Mouse (Mus musculus) retina, postnatal 1 day (tissue): ENCODE measurements around the gene Fgd1.

Experiments
- DNase-seq: peaks from one replicate; pipeline ENCODE4 v3.0.0-alpha.2; 2012

Fgd1 gene

DNA sequence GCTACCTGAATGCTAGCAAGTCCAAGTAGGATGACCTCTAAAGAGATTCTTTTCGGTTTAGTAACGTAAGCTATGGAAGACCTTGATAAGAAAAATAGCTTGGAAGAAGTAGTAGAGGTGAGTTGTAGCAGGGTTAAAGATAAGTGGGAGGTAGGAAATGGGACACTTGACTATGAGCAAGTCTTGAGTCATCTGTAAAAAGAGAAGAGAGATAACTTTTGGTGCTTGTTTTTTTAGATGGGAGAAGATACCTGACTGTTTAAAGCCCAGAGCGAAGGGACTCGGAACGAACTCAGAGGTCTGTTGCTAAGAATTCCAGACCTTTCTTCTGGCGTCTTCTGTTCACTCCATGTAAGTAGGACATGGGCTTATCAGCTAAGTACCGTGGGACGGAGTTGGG is at the start of gene Fgd1:
Gene Fgd1 (plus strand): TSS at position 301 of the 400 bp plus-strand sequence.
- no peak for DNase-seq

DNA sequence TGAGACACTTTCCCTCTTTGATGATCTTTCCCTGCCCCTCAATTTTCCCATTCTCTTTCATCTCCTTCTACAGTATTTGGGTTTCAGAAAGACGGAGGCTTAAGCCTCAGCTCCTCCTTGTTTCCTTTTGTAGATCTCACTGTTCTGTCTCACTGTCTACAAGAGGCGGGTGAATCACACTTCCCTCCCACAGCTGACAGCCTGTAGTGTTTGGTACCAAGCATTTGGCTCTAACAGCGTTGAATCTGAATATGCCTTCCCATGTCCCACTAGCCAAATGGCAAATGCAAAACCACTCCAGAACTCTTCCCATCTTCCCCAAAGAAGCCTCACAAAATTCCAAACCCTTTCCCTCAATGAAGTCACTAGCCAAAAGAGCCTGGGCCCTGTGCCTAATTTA is 49.2 kb upstream of the Fgd1 start:
- DNase-seq: no peak

DNA sequence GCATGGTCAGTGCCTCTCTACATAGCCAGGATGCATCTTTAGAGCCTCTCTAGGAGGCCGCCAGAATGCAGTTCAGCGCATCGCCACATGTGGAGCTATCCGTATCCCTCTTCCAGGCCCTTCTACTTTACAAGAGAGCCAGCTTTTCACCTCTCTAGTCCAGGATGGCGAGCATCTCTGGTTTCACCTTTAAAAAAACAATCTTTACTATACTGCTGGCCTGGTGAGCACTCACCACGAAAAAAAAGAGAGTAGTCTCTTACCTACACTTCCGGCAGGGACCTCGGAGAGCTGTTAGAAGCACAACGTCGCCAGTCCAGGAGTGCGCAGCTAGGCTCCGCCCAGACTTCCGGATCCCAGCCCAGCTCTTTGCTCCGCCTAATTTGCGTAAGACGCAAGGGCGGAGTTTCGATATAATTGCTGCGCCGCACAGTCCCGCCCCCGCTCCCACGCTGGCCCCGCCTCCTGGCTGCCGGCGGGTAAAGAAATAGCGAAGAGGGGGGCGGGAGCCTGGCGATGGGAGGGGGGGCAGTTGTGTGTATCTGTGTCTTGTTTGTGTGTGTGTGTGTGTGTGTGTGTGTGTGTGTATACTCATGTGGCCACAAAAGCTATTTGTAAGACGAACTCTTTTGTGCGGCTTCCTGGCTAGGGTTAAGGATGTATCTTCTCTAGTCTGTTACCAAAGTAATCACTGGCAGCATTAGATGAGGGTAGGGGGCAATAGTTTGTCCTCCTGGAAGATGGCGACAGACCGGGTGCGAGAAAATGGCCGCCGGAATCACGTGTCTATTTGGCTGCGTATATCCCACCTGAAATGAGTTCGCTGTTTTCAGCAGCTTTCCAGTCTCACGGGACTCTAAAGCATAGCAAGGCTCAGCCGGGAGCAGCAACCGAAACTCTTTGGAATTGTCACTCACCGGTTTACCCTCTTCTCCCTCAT is 28.7 kb upstream of the Fgd1 start, which contains the start of gene Gnl3l:
Gene Gnl3l (minus strand): TSS at position 385 of the 940 bp plus-strand sequence.
- peak; percentile 94 for DNase-seq

DNA sequence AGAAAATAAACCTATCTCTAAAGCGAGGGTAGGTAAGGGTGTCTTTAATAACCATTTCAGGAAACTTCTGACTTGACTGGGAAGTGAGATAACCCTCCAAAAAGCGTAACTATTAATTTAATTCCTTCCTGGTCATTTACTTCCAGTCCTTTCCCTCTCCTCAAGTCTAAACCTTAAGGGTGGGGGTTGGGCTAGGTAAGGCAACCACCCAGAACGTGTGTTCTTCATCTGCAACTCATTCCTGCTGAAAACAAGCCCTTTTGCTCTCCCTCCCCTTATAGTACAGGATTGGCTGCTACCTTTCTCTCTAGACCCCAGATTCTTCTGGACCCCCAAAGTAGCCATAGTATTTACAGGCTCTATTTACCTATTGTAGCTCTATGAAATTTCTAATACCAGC is 28.1 kb upstream of the Fgd1 start:
- peak; percentile 11 for DNase-seq

DNA sequence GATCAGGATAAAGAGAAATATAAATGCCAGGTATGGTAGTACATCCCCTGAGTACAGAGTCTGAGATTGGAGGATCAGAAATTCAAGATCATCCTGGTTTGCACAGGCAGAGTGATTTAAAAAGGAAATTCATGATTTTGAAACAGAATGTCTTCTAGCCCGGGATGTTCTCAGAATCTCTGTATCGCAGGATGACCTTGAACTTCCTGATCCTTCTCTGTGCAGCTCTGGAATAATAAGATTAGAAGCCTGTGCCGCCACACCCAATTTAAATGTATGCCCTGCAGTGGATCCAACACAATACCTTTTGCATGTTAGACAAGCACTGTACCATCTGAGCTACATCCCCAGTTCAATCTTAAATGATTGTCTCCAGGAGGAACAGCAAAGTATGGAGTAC is 27.2 kb upstream of the Fgd1 start:
- DNase-seq: no peak

DNA sequence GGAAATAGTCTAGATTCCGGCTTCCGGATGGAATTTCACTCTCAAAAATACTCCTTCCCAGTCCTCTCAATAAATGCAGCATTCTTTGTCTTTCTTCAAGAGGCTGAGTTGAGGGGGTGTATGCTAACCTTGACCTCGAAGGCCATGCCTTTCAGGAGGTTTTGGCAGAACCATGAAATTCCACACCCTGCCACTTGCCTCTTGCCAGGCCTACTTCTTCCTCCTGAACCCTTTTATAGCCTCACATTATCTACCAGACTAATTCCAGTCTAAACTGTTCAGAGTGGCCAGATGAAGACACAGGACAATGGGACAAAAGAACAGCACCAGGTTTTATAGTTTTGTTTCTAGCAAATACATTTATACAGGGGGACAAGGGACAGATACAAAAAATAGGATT is 14.6 kb upstream of the Fgd1 start:
- no peak for DNase-seq

DNA sequence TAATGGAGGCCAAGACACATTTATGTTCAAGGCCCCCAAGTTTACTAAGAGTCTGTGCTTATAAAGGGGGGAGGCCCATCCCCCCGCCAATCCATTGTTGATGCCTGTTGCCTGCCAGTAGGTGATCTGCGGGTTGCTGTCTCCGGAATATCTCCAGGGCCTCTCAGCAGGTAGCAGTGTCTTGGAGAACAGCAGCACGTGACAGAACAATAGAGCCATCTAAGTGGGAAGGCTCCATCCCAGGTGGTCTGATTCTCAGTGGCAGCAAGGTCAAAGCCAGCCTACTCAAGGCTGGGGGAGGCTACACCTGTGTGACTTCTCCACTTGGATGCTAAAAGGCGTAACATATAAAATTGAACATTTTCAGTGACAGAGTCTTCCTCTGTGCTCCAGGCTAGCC is 4.7 kb upstream of the Fgd1 start:
- DNase-seq: no peak

DNA sequence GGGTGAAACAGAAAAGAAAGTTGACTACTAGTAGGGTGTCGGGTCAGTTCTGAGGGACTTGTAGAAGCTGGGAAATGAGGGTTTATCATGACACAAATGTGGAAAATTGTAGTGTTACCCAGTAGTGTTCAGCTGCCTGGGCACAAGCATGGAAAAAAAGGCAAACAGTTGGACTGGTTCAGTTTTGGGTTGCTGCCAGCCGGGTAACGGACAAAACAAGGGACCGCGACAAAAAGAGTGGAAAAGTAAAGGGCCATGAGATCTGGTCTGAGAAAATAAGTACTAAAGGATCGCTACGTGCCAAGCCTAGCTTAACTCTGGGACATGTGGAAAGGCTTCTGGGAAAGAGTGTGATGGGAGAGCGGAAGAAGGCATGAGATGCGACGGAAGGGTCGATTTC is 371 bp downstream of the Fgd1 start:
- no peak for DNase-seq

DNA sequence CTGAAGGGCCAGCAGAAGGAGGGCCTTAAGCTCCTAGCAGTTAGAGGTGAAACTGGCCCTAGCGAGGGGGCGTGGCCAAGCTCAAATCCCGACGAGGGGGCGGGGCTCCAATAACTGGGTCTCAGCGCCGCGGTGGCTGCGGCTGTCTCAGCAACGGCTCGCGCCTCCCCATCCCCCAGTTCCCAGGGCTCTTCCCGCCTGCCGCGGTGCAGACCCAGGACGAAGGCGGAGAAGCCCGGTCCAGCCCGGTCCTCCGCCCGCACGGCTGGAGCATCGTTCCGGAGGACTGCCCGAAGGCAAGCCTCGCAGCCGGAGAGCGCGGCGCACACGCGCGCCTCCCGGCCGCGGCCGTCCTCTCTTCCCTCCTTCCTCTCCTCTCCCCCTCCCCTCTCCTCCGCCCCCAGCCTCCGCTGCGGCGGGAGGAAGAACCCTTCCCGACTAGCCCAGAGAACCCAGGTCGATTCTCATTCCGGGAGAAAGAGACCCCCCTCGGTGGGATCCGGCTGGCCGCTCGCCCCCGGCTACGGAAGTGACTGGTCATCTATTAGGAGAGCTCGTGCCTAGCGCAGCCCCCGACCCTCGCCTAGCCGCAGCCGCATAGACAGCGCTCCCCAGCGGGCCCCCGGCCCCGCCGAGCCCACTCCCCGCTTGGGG is 954 bp downstream of the Fgd1 start:
- DNase-seq: peak; percentile 89

DNA sequence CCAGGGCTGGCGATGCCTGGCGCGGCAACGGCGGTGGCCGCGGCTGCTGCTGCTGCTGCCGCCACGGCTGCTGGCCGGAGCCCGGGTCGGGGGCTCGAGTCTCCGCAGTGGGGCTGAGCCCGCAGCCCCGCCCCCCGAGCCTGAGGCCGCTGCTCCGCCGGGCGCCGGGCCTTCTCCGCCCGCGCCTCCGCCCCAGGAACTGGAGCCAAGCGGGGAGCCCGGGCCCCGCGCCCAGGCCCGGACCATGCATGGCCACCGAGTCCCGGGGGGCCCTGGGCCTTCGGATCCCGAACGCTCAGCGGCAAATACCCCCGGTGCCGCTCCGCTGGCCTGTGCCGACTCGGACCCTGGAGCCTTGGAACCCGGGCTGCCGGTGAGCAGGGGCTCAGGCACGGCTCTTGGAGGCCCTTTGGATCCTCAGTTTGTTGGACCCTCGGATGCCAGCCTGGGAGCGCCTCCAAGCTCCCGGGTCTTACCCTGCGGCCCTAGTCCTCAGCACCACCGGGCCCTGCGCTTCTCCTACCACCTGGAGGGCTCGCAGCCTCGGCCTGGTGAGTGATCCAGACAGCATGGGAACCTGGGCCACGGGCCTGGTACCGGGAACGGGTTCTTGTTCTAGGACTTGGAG is 1.6 kb downstream of the Fgd1 start:
- DNase-seq: no peak

DNA sequence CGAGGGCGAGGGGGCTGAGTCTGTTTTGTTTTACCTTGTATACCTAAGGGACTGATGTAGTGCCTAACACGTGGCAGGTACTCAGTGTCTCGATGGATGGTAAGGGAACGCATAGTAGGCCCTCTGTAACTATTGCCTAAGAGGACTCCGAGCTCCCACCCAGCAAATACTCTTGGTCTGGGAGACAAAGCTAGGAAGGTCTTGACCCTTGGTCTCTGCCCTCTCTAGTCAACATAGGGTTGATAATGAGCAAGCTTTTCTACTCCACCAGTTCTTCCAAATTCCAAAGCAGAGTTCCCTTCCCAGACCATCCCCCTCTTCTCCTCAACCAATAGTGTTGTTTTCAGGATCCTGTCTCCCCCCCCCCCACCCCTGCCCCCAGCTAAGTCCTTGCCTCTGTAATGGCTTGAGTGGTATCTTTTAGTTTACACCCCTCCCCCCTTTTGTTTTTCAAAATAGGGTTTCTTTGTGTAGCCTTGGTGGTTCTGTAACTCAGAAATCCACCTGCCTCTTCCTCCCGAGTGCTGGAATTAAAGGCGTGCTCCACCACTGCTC is 3.8 kb downstream of the Fgd1 start:
- no peak for DNase-seq

DNA sequence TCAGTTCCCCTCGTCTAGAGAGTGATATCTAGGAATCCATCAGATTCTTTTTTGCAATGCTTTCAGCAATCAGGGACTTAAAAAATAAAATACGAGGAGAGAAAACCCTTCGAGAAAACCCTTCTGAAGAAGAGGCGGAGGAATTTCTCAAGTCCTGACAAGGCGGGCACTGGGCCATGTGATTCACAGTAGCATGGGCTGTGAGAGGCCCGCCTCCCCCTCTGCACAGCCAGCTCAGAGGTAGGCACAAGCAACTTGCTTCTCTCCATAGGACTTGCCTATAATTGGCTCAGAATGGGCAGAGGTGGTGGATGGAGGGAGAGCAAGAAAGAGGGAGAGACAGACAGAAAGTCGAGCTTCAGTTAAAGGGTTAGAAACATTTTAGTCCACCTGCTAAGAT is 4.4 kb downstream of the Fgd1 start:
- no peak for DNase-seq

DNA sequence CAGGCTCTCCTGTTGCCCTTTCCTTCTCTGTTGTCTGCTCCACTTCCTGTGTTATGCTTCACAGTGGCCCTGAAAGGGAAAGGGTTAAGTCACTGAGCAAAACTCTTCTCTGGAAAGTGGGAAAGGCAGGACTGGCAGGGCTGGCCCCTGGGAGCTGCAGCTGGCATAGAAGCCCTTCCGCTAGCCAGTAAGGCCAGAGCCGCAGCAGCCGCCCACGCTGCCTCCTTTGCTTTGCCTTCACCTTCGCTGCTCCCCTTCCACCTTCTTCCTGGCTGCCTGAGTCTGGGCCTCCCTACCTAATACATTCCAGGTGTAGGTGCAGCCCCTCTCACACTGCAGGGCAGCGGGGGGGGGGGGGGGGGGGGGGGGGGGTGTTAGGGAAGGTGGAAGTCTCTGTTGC is 8.5 kb downstream of the Fgd1 start:
- DNase-seq: no peak

DNA sequence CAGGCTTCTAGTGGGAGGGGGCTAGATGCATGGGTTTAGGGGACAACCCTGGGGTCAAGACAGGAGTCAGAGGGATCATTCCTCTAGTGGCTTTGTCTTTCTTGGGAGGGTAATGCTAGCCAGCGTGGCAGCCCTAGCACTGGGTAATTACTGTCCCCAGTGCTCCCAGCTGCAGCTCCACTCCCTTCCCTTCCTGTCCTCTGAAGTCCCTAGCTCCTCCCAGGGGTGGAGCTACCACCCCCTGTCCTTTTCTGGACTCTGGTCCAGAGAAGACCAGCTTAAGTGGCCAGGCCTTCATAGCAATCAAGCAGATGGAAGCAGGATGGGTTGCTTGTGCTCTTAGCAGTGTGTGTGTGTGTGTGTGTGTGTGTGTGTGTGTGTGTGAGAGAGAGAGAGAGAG is 9.6 kb downstream of the Fgd1 start:
- DNase-seq: peak; percentile 64

DNA sequence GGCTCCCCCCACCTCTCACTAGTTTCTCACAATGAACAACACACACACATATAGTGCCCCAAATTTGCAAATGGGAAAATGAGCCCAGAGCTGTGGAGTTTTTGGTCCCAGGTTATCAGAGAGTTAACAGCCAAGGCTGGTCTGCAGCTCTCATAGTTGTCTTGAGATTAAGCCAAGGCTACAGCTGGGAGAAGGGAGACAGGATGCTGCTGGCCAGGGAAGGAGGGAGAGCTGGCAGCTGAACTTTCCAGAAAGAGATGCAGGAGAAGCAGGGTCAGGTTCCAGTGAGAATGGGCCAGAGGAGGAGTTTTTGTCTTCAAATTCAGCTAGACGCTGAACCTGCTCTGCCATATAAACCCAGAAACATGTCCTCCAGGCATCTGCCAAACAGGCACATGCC is 13.4 kb downstream of the Fgd1 start:
- no peak for DNase-seq

DNA sequence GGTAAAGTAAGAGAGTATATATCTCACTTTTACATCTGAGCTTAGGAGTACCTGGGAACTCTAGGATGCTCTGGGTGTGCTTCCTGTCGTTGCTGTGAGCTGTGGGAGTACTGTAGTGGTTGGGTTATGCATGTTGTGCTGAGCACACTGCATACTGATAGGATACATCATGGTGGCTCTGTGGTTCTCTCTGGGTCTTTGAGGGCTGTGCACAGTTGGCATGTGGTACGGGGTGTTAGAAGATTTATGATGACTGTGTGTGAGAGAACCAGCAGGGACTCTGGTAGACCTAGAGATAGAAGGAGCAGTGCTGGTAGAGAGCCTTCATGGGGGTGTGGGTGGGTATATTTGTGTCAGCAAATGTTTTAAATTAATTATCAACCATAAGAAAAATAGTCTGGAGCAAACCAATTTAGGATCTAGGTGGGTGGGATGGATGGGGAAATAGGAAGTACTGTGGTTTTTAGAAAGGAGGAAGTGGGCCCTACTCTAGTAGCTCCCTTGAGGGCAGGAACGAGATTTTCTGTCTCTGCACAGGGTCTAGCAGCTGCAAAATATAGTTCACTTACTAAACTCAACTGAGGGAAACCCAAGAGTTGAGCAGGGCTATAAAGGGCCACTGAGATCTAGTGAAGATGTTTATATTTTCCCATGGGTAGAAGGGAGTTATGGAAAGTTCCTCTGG is 15.8 kb downstream of the Fgd1 start:
- DNase-seq: no peak

DNA sequence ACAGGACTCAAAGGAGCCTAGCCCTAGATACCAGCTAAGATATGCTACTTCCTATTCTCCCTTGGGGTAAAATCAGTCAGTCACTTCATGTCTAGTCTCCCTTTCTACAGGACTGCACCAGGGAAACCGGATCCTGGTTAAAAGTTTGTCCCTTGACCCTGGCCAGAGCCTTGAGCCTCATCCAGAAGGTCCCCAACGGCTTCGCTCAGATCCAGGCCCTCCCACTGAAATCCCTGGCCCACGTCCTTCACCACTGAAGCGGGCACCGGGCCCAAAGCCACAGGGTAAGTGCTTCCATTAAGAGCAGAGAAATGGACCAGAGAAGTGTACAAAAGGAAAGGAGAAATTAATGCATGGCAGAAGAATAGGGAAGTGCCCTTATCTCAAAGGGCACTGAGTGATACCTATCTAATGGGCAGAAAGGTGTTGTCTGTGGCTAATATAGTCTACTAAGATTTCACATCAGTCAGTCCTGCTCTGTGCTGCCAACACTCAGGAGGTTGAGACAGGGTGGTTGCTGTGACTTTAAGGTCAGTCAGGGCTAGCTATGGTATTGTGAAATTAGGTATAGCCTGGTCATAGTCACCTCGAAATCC is 20.2 kb downstream of the Fgd1 start:
- no peak for DNase-seq

DNA sequence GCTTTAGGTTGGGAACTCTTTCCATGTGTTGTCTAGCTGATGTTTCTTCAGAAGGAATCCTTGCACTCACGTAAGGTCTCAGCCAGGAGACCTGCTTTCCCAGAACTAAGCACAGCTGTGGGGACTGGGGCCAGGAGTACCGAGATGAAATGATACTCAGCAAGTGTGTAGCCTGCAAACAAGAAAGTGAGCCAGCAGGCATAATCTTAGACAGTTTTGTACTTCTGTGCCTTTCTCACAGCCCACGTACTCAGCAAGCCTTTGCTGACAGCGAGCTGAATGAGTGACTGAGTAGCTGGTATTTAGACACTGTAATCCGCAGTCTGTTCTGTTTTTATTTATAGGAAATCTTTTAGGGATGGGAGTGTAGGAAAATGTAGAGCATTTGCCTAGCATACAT is 21.9 kb downstream of the Fgd1 start:
- DNase-seq: no peak

DNA sequence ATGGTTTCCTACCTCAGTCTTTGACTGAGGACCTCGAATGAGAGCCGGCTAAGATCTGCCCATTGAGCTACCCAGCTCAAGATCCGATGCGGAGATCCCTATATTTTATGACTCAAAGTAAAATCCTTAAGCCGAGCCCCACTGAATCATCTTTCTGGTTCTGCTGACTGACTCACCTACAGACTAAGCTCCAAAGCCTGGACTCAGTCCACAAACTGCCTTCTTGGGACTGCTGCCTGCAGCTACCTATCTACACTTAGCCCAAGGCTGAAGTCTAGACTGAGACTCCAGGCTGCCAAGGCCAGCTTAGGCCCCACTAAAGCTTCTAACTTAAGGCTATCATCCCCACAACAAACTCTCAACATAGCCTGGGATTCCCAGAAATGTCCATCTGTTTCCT is 30.1 kb downstream of the Fgd1 start:
- DNase-seq: no peak

DNA sequence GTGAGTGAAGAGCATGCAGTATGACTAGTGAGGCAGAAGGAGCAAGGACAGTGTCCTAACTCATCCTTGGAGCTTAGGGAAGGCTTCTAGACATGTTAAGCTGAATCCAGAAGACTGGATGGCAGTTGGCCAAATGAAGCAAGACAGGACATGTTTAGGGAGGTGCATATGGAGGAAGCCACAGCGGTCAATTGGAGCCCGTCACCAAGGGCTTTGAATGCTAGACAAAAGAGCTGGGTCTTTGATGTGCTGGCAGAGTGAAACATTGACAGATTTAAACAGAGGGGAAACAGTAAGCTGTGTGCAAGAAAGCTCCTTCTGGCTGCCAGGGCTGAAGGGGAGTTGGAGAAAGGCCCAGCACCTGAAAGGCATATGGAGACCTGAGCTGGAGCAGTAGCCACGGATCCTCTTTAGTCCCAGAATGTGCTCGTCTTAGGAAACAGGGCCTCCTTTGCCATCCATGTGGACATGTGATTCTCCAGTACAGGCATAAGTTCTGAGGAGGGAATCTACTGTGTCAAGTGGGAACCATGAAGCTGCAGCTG is 31.1 kb downstream of the Fgd1 start:
- DNase-seq: no peak

DNA sequence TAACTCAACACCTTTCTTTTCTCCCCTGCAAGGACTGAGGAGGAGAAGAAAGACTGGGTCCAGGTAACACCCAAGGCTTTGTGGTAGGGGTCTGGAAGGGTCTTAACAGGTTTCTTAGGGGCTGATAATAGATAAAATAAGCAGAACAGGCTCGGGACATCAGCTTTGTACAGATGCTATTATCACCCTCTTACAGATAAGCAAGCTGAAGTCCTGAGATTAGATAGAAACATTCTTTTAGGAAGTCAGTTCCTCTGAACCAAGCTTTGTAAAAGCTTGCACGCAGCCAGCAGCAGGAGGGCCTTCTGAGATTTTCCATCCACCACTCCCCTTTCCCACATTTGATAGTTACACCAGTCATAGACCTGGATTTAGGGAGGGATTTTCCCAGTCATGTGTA is 39.6 kb downstream of the Fgd1 start:
- no peak for DNase-seq

DNA sequence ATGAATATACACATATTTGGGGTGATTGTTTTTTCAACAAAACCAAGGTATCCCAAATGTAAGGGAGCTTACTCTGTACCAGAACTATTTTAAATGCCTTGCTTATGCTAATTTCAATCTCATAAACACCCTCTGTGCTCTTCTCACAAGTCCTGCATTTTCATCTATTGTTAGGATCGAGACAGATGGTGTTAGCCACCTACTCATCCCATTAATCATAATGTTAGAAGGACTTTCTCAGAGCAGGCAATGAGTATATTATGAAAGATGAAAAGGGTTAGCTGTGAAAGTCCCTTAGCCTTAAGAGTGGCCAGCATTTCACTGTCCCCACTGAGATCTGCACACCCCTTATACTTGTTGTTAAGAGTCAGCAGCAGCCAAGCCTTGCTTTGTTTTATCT is 41.5 kb downstream of the Fgd1 start:
- DNase-seq: no peak
